Mouse (Mus musculus) myocyte (in vitro differentiated cells): Measurements from ENCODE around the gene Smyd3. TPM values are rescaled to one million over a fixed set of nuclear protein-coding genes. Genes with fewer than 3 reads are reported as not detected.

Experiments
- H3K27me3 ChIP-seq: one replicate; pipeline ENCODE4 v1.6.1; 2011; ENCODE audit not compliant: control insufficient read depth, insufficient read depth, insufficient read length
- H3K36me3 ChIP-seq: one replicate; pipeline ENCODE4 v1.6.1; 2011; ENCODE audit not compliant: control insufficient read depth, insufficient read depth
- H3K4me2 ChIP-seq: one replicate; pipeline ENCODE4 v1.6.1; 2011; ENCODE audit warnings: low read depth, control low read depth
- H3K4me3 ChIP-seq: one replicate; pipeline ENCODE4 v1.5.1; 2011; ENCODE audit warnings: mild to moderate bottlenecking, control low read depth, moderate library complexity
- H3K79me2 ChIP-seq: one replicate; pipeline ENCODE4 v1.6.1; 2011; ENCODE audit not compliant: control insufficient read depth, insufficient read depth
- H3ac ChIP-seq: one replicate; pipeline ENCODE4 v1.6.1; 2011; ENCODE audit not compliant: control insufficient read depth, insufficient read length
- CEBPB ChIP-seq: IDR thresholded peaks from 2 replicates; pipeline ENCODE4 v1.6.1; 2011; ENCODE audit warnings: mild to moderate bottlenecking, moderate library complexity; ENCODE audit not compliant: poor library complexity, insufficient read depth, severe bottlenecking
- E2F4 ChIP-seq: IDR thresholded peaks from one replicate; pipeline ENCODE4 v1.6.1; 2011; ENCODE audit warnings: mild to moderate bottlenecking, control low read depth, moderate library complexity; ENCODE audit not compliant: insufficient read depth
- MAX ChIP-seq: IDR thresholded peaks from one replicate; pipeline ENCODE4 v1.6.1; 2011; ENCODE audit warnings: low read depth, mild to moderate bottlenecking, control low read depth
- MYOD1 ChIP-seq, 3 experiments: IDR thresholded peaks; one replicate each; pipeline ENCODE4 v1.6.1; 2011; ENCODE audit warnings: control low read depth in 2 of 3, low read depth in 2 of 3, mild to moderate bottlenecking in 2 of 3, moderate library complexity in 1 of 3; ENCODE audit not compliant: insufficient read length in 2 of 3, control insufficient read depth in 1 of 3
- MYOG ChIP-seq, 3 experiments: IDR thresholded peaks; one replicate each; pipeline ENCODE4 v1.6.1; 2011; ENCODE audit warnings: control low read depth in 2 of 3, low read depth in 2 of 3, mild to moderate bottlenecking in 2 of 3; ENCODE audit not compliant: insufficient read length in 2 of 3, control insufficient read depth in 1 of 3, insufficient read depth in 1 of 3
- POLR2A ChIP-seq: IDR thresholded peaks from one replicate; pipeline ENCODE4 v1.6.1; 2011; ENCODE audit warnings: low read depth, mild to moderate bottlenecking, control low read depth, moderate library complexity; ENCODE audit not compliant: insufficient read length
- POLR2AphosphoS2 ChIP-seq: IDR thresholded peaks from one replicate; pipeline ENCODE4 v1.6.1; 2011; ENCODE audit warnings: low read depth, control low read depth; ENCODE audit not compliant: insufficient read length
- REST ChIP-seq: IDR thresholded peaks from one replicate; pipeline ENCODE4 v1.6.1; 2011; ENCODE audit warnings: mild to moderate bottlenecking, control low read depth, moderate library complexity; ENCODE audit not compliant: insufficient read depth, insufficient read length
- SRF ChIP-seq: IDR thresholded peaks from one replicate; pipeline ENCODE4 v1.6.1; 2011; ENCODE audit warnings: low read depth; ENCODE audit not compliant: control insufficient read depth, insufficient read length
- TCF12 ChIP-seq: IDR thresholded peaks from one replicate; pipeline ENCODE4 v1.6.1; 2011; ENCODE audit warnings: mild to moderate bottlenecking, control low read depth; ENCODE audit not compliant: poor library complexity, insufficient read depth, severe bottlenecking
- TCF3 ChIP-seq: IDR thresholded peaks from one replicate; pipeline ENCODE4 v1.6.1; 2011; ENCODE audit warnings: low read depth, control low read depth; ENCODE audit not compliant: insufficient read length
- USF1 ChIP-seq: IDR thresholded peaks from one replicate; pipeline ENCODE4 v1.6.1; 2011; ENCODE audit warnings: low read depth, mild to moderate bottlenecking, control low read depth, moderate library complexity
- polyA plus RNA-seq: library from polyadenylated mRNA; unstranded; fragments of >200 nt; fragmentation: generic; extraction: Trizol; gene quantifications from one replicate; pipeline ENCODE4 v1.2.1, GENCODE M21; 2012; ENCODE audit warnings: missing spikeins

Smyd3 gene
- polyA plus RNA-seq, 1 experiment: 22.7 TPM

GRCm38 (mm10) chr1:179161947-179162346, 355.9 kb downstream of the Smyd3 start:
- H3K36me3 ChIP-seq: no peaks in the 10 kb centered on the region
- no peak for TF ChIP-seq SRF
- TF ChIP-seq MAX: no peak
- TF ChIP-seq POLR2A: no peak
- no peak overlapping the region for H3K4me2 ChIP-seq
- no peak overlapping the region for H3ac ChIP-seq
- H3K79me2 ChIP-seq: no peaks in the 10 kb centered on the region
- H3K4me3 ChIP-seq: no peak overlapping the region
- H3K27me3 ChIP-seq: no peaks in the 10 kb centered on the region

GRCm38 (mm10) chr1:179160697-179161096, 357.1 kb downstream of the Smyd3 start:
- H3K4me3 ChIP-seq: no peak overlapping the region
- H3ac ChIP-seq: no peak overlapping the region
- TF ChIP-seq MYOD1 (IDR thresholded peaks at IDR 0.05; ENCODE audit: control insufficient read depth in 1 of 3, insufficient read length in 2 of 3, low read depth in 2 of 3) (no peak), POLR2AphosphoS2 (no peak), POLR2A (no peak), TCF3 (no peak), CEBPB (no peak), MAX (no peak), REST (no peak), E2F4 (no peak), TCF12 (no peak), MYOG (IDR thresholded peaks at IDR 0.05; ENCODE audit: control insufficient read depth in 1 of 3, insufficient read depth in 1 of 3, insufficient read length in 2 of 3, low read depth in 2 of 3) (no peak), USF1 (no peak), SRF (no peak)
- no peaks in the 10 kb centered on the region for H3K79me2 ChIP-seq
- no peaks in the 10 kb centered on the region for H3K36me3 ChIP-seq
- H3K4me2 ChIP-seq: no peak overlapping the region
- H3K27me3 ChIP-seq: no peaks in the 10 kb centered on the region

GRCm38 (mm10) chr1:179152376-179152775, 365.5 kb downstream of the Smyd3 start:
- H3K27me3 ChIP-seq: no peaks in the 10 kb centered on the region
- no peak for TF ChIP-seq MYOG (IDR thresholded peaks at IDR 0.05; ENCODE audit: control insufficient read depth in 1 of 3, insufficient read depth in 1 of 3, insufficient read length in 2 of 3, low read depth in 2 of 3)
- no peak for TF ChIP-seq MYOD1 (IDR thresholded peaks at IDR 0.05; ENCODE audit: control insufficient read depth in 1 of 3, insufficient read length in 2 of 3, low read depth in 2 of 3)
- no peak for TF ChIP-seq REST
- TF ChIP-seq USF1: no peak
- no peak for TF ChIP-seq SRF
- TF ChIP-seq TCF12: no peak
- TF ChIP-seq MAX: no peak
- TF ChIP-seq TCF3: no peak
- H3ac ChIP-seq: no peak overlapping the region
- H3K36me3 ChIP-seq: no peaks in the 10 kb centered on the region
- no peak overlapping the region for H3K4me2 ChIP-seq
- no peaks in the 10 kb centered on the region for H3K79me2 ChIP-seq
- no peak overlapping the region for H3K4me3 ChIP-seq

- no peaks in the 10 kb centered on the region for H3K27me3 ChIP-seq
Observed at GRCm38 (mm10) chr1:179151275-179151674, 366.6 kb downstream of the Smyd3 start.

GRCm38 (mm10) chr1:179149468-179150140, 368.2 kb downstream of the Smyd3 start:
- Histone ChIP-seq H3ac (no peak overlapping the region), H3K27me3 (no peaks in the 10 kb centered on the region), H3K36me3 (no peaks in the 10 kb centered on the region), H3K79me2 (no peaks in the 10 kb centered on the region), H3K4me3 (no peak overlapping the region), H3K4me2 (no peak overlapping the region)
- TF ChIP-seq REST (no peak), USF1 (no peak), MAX (no peak), MYOG (IDR thresholded peaks at IDR 0.05; ENCODE audit: control insufficient read depth in 1 of 3, insufficient read depth in 1 of 3, insufficient read length in 2 of 3, low read depth in 2 of 3) (no peak), MYOD1 (IDR thresholded peaks at IDR 0.05; ENCODE audit: control insufficient read depth in 1 of 3, insufficient read length in 2 of 3, low read depth in 2 of 3) (no peak), CEBPB (no peak), SRF (no peak), E2F4 (no peak), TCF3 (no peak), POLR2A (no peak), TCF12 (no peak), POLR2AphosphoS2 (no peak)

More at GRCm38 (mm10) chr1:179151275-179151674, 366.6 kb downstream of the Smyd3 start:
- Histone ChIP-seq H3K36me3 (no peaks in the 10 kb centered on the region), H3K4me3 (no peak overlapping the region), H3K4me2 (no peak overlapping the region), H3ac (no peak overlapping the region), H3K79me2 (no peaks in the 10 kb centered on the region)
- TF ChIP-seq MAX: no peak
- no peak for TF ChIP-seq E2F4
- no peak for TF ChIP-seq CEBPB
- no peak for TF ChIP-seq SRF
- TF ChIP-seq POLR2A: no peak
- no peak for TF ChIP-seq USF1
